Mouse (Mus musculus) spleen, adult 2 months (tissue): ENCODE measurements around the gene Sipa1l1.

Experiments
- CTCF ChIP-seq: fragments of 200-500 bp; IDR thresholded peaks from 2 replicates; pipeline ENCODE4 v1.5.1; 2011; ENCODE audit warnings: mild to moderate bottlenecking, inconsistent platforms; ENCODE audit not compliant: insufficient read depth, insufficient read length, insufficient replicate concordance; ENCODE audit errors: extremely low read depth
- POLR2A ChIP-seq: fragments of 200-500 bp; IDR thresholded peaks from 2 replicates; pipeline ENCODE4 v1.6.1; 2011; ENCODE audit warnings: low read depth, low read length, inconsistent platforms

DNA sequence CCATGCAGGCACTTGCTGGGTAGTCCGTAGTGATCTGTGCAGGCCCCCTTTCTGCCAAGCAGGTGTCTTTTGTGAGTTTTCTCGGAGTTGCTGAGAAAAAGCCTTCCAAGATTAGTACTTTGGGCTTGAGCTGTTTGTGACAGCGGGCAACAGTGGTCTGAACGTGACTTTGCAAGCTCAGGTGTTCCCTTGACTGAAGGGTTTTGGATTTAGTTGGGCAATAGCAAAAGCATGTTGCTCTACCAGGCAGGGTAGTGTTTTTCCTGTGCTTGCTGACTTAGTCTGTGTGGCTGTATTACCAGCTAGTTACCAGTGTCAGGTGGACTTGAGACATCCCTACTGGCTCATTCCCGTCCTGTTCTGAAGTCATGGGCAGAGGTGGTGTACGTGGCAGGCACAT lies 30.2 kb downstream of the Sipa1l1 start:
- TF ChIP-seq CTCF (no peak), POLR2A (no peak)
